Mouse (Mus musculus) ES-Bruce4 (cell line): ENCODE measurements at regions not wholly inside any gene's neighbourhood (a gene's known extent, or its start where the extent isn't known, plus 50 kb on each side); places are given as distances from the start of the nearest gene placed in this dataset.

Source experiments
- CTCF ChIP-seq: IDR thresholded peaks from one replicate; pipeline ENCODE4 v1.8.1; 2011; ENCODE audit warnings: low read depth, low read length
- EP300 ChIP-seq: IDR thresholded peaks from 2 replicates; pipeline ENCODE4 v1.6.1; 2011; ENCODE audit warnings: low read depth, low read length; ENCODE audit not compliant: insufficient read depth
- POLR2A ChIP-seq: IDR thresholded peaks from one replicate; pipeline ENCODE4 v1.8.1; 2011; ENCODE audit warnings: low read length; ENCODE audit not compliant: insufficient read depth

GRCm38 (mm10) chr4:62872562-62872961 lies 92.8 kb upstream of the Zfp618 start:
- no peak for TF ChIP-seq CTCF
- TF ChIP-seq EP300, result no peak
- no peak for TF ChIP-seq POLR2A
